Mouse (Mus musculus) lung, adult 2 months (tissue): Measurements from ENCODE around the gene Aggf1. TPM values are rescaled to one million over a fixed set of nuclear protein-coding genes. Genes with fewer than 3 reads are reported as not detected.
A peak's percentile ranks its signal among the peaks of the same experiment; 100 is the strongest.

ENCODE experiments used
- DNase-seq: peaks from one replicate; pipeline ENCODE4 v3.0.0; 2022
- H3K4me1 ChIP-seq: fragments of 200-500 bp; 2 replicates; pipeline ENCODE4 v1.6.1; 2011; ENCODE audit warnings: low read length; ENCODE audit not compliant: control insufficient read depth, insufficient read depth
- H3K4me3 ChIP-seq: fragments of 200-500 bp; replicated peaks from 2 replicates; pipeline ENCODE3; 2011; ENCODE audit warnings: low read depth, mild to moderate bottlenecking, control low read depth, low read length; ENCODE audit errors: extremely low read depth
- CTCF ChIP-seq: fragments of 200-500 bp; IDR thresholded peaks from 2 replicates; pipeline ENCODE4 v1.5.1; 2011; ENCODE audit warnings: mild to moderate bottlenecking, low read length, control low read depth; ENCODE audit not compliant: insufficient read depth
- POLR2A ChIP-seq: fragments of 200-500 bp; IDR thresholded peaks from 2 replicates; pipeline ENCODE4 v1.6.1; 2011; ENCODE audit warnings: low read depth, mild to moderate bottlenecking, control low read depth, low read length, borderline replicate concordance; ENCODE audit errors: extremely low read depth
- WGBS: fragments of 180-500 bp; shearing (Covaris S2); methylation state at CpG from one replicate; pipeline ENCODE4 v1.1.7; 2018; 5-methylcytosine and 5-hydroxymethylcytosine counted together
- polyA plus RNA-seq: library from polyadenylated mRNA; depleted of rRNA; stranded (reverse); fragments of >200 nt; gene quantifications from 2 replicates; pipeline ENCODE4 v1.2.3, GENCODE M21; 2012; rRNA removed

Aggf1 gene
- polyA plus RNA-seq, 1 experiment: 18.2 TPM

DNA sequence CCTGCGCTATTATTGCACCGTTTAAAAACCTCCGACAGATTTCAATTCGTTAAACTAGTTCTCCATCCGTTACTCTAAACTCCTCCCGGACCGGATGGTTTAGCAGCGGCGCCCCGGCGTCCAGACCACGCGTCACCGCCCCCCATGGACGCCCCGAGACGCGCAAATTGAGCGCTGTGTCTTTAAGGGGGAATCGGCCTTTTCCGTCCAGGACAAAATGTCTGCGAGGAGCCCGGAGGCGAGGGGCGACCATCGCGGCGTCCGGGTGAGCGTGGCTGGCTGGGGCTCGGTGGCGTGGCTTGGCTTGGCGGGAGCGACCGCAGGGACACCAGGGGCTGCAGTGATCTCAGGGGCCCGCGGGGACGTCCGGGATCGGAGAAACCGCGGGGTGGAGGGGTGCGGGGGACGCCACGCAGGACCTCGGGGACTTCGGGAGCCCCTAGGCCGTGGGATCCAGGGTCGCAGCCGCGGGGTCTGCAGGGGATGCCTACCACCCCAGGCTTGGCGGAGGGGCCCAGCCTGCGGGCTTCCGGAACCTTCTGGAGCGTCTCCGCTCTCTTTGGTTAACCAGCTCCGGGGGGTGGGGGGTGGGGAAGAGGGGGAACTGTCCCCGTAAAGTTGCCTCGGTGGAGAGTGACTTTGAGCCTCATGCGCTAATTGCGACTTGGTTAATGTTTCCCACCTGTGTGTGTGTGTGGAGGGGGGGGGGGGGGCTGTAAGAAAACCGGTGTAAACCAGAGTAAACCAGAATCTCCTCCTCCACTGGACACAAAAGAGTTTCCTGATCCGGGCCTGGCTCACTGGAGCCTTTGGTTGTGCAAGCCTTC, 49.9 kb downstream of the Aggf1 start:
- WGBS: under 1% methylated on average over 63 of the region's 63 CpGs
- Histone ChIP-seq H3K4me3 (peak overlapping the region; percentile 90), H3K4me1 (0 out of 2 replicates have a peak, but pooled peaks cover 2% of the 10 kb centered on the region)
- TF ChIP-seq POLR2A: peak; percentile 36; the same call in 1 of the 2 replicates
- TF ChIP-seq CTCF: no peak
- peak; percentile 64 for DNase-seq

DNA sequence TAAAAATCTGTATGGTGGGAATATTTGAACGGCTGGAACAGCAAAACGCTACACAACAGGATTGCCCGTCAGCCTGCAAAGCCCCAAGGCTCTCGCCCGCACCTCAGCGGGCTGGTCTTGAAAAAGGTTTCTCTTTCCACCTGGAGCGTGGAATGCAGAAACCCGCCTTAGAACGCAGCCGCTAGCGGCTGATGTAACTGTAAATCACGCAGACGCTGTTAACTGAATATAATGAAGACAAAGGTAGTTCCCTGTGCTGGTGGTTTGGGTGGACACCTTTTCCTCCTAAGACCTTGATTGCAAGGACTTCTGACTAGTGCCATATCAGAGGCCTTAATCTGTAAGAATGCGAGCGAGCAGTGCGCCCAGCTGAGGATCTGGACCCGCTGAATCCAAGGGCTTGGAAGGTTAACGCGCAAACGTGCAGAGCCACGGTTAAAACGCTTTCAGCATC, 50.5 kb downstream of the Aggf1 start:
- H3K4me1 ChIP-seq: 0 out of 2 replicates have a peak, but pooled peaks cover 2% of the 10 kb centered on the region
- H3K4me3 ChIP-seq: peak overlapping the region; percentile 90
- TF ChIP-seq POLR2A (no peak), CTCF (no peak)
- DNase-seq: no peak
- under 1% methylated on average over 22 of the region's 22 CpGs for WGBS

DNA sequence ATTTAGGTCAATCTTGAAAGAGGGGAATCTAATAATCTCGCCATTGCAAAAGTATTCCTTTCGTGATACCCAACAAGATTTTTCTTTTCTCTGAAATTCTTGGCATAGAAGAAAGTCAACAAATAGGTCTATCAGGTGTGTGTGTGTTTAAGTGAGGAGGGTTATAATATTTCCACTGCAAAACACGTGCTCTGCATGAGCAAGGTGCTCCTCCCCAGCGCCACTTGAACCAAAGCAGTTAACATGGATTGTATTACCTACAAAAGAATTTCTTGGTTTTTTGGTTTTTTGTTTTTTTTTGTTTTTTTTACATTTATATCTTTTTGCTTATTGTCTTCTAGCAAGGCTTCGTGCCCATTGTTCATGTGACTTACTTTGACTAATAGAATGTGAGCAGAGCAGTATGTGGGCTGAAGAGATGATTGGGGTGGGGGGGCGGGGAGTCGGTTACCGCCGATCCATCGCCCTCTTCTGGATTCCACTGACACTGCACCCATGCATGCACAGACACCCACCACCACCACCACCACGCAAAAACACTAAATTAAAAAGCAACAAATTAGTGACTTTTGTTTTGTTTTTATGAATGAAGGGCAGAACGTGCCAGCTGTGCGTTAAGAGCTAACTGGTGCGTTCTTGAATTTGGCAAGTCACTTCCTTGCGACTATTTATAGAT, 51.1 kb downstream of the Aggf1 start:
- 0 out of 2 replicates have a peak, but pooled peaks cover 2% of the 10 kb centered on the region for H3K4me1 ChIP-seq
- H3K4me3 ChIP-seq: peak overlapping the region; percentile 31
- 22% methylated on average over 15 of the region's 15 CpGs for WGBS
- DNase-seq: peak; percentile 31
- peak; percentile 40 for TF ChIP-seq CTCF
- TF ChIP-seq POLR2A: no peak

DNA sequence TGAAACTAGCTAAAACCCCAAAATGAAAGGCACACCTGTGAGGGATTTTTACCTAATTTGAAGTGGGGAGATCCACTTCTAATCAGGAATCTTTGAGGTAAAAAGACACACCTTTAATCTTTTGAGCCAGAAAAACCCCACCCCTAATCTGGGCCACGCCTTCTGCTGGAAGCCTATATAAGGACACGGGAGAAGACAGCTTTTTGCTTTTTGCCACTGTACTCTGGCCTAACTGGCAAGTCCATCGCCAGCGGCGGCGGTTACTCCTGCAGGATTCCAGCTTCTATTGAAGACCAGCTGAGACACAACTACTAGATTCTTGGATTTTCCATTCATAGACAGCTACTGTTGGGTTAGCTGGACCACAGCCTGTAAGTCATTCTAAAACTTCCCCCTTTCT, 51.8 kb downstream of the Aggf1 start, which contains the start of gene Zbed3:
TSS of gene Zbed3 (plus strand) at position 213 of the 400 bp plus-strand sequence.
- 90% methylated on average over 6 of the region's 6 CpGs for WGBS
- no peak for DNase-seq
- H3K4me1 ChIP-seq: 0 out of 2 replicates have a peak, but pooled peaks cover 2% of the 10 kb centered on the region
- H3K4me3 ChIP-seq: peak within 1 kb of the TSS; percentile 31
- TF ChIP-seq CTCF (no peak), POLR2A (no peak)

DNA sequence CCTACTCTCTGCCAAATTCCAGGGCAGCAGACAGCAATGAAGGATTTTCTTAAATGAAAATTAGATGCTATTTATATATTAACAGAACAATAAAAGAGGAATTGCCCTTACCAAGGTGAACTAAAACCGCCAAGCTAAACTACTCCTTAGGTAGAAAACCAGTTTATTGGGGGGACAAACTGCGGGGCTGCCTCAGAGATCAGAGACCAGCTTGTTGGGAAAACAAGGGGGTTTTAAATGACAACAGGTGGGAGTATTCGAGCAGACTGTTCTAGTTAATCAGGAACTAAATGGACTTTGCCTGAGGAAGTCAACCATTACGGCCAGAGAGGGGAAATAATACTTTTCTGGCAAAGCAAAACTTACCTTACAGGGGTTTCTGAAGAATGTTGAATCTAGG, 54.7 kb downstream of the Aggf1 start:
- no peak for DNase-seq
- WGBS: 62% methylated on average over 4 of the region's 4 CpGs
- no peak for TF ChIP-seq CTCF
- no peak for TF ChIP-seq POLR2A
- H3K4me1 ChIP-seq: no peaks in the 10 kb centered on the region
- H3K4me3 ChIP-seq: no peak overlapping the region

DNA sequence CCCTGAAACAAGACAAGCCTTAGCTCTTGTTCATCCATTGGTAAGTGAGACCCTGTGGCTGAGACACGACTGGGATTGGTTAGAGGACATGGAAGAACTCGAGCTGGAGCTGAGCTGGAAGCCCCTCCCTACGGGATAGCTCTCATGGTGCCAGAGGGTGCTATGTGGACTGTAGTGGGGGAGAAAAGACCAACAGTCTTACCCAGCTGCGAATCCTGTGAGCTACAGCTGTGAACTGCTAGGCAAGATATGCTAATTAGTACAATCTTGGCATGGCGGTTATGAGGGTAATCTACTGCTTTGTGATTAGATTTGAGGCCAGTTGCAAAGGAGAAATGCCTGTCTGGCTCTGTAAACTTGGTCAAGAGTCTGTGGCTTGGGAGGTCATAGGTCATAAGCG, 56.0 kb downstream of the Aggf1 start:
- no peak for TF ChIP-seq CTCF
- TF ChIP-seq POLR2A: no peak
- Histone ChIP-seq H3K4me1 (no peaks in the 10 kb centered on the region), H3K4me3 (no peak overlapping the region)
- no peak for DNase-seq
- 78% methylated on average over 6 of the region's 6 CpGs for WGBS

DNA sequence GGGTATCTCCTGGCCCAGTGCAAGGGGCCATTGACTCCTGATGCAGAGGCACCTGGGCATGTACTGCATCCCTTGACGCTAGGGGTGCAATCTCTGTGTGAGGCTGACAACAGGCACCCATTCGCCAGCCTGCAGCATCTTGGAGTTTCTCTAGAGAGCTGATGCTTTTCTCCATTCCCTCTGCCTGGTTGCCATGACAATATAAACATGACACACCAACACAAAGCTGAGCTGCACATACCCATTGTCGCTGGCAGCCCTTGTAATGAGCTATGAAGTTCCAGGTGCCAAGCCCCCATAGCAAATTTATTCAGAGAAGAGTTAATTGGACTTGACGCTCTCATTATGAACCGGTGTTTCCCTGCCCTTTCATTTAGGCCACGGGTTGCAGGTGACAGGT, 63.1 kb downstream of the Aggf1 start:
- 77% methylated on average over 6 of the region's 6 CpGs for WGBS
- no peak for DNase-seq
- Histone ChIP-seq H3K4me3 (no peak overlapping the region), H3K4me1 (no peaks in the 10 kb centered on the region)
- TF ChIP-seq POLR2A (no peak), CTCF (no peak)

DNA sequence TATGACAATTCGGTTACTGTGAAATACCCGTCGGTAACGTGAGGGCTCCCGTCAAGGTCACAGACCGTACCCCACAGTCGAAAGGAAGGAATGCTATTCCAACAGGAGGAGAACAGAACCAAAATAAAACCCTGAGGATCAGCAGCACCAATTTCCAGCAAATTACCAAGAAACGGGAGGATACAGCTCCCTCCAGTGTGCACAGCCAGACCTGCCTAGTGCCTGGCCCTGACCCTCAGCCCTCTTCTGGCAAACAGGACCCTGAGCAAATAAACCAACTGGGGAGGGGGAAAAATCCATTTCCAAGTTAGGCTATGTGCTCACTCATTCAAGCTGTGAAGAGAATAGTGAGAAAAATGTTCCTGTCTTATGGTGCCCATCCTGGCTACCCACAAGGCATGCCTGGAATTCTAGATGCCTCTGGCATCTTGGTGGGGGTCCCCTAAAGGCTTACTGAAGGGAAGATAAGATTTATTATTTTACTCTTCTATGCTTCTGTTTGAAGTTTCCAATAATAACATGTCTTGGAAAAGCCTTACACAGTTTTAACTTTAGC, 68.0 kb downstream of the Aggf1 start:
- DNase-seq: no peak
- 63% methylated on average over 8 of the region's 8 CpGs for WGBS
- Histone ChIP-seq H3K4me3 (no peak overlapping the region), H3K4me1 (no peaks in the 10 kb centered on the region)
- TF ChIP-seq CTCF: no peak
- no peak for TF ChIP-seq POLR2A

DNA sequence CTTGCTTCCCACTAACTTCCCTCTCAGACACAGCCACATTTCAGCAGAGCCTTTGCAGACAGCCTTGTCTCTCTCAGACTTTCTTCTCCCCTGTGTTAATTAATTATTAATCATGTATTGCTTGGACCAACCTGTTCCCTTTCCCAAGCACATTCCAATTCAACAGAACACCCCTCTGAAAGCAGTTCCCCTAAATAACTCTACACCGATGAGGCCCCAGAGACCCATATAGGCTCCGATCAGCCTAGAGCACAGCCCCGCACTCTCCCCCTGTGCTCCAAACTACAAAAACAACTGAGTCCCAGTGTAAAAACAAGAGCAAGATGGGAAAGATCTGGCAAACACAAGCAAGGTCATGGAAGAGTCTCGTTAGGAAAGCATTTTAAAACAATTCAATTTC, 68.6 kb downstream of the Aggf1 start:
- no peaks in the 10 kb centered on the region for H3K4me1 ChIP-seq
- no peak for DNase-seq
- H3K4me3 ChIP-seq: no peak overlapping the region
- 66% methylated on average over 4 of the region's 4 CpGs for WGBS
- TF ChIP-seq POLR2A: no peak
- TF ChIP-seq CTCF: no peak

Other genes starting within 250 kb of the Aggf1 start
- gene Pde8b, start 125.0 kb downstream of the Aggf1 start, polyA plus RNA-seq: 38.8 and 52.6 TPM in 2 replicates
- 23.4 and 26.1 TPM in 2 replicates for gene Zbed3, start 51.7 kb downstream of the Aggf1 start, polyA plus RNA-seq
- gene Crhbp, start 69.6 kb upstream of the Aggf1 start, polyA plus RNA-seq: not detected in 2 replicates
- 0.49 TPM in 1 of 2 replicates, not detected in the other for gene S100z, start 103.4 kb upstream of the Aggf1 start, polyA plus RNA-seq
- 10.7 and 12.4 TPM in 2 replicates for gene F2rl1, start 149.9 kb upstream of the Aggf1 start, polyA plus RNA-seq
- 116 TPM in 2 replicates for gene F2r, start 243.1 kb upstream of the Aggf1 start, polyA plus RNA-seq